Comparison of ENCODE assay signal across 16 mouse cellular contexts in genomic region chr15:96268610-96269009, GRCm38 (mm10).
"Had no signal": no experiment of that assay in that cellular context is flagged by ENCODE, and none has a peak within 500 bp of the region (broad histone marks: within the 10 kb centered on the region; RNA-seq: fewer than 3 reads in every experiment).

No protein-coding gene starts in this region.

- DNase-seq: kidney, adult 18-20 months; layer of hippocampus, postnatal 36 days; lung, adult 18-20 months; lung, postnatal 10 days; lung, postnatal 36 days; thymus, adult 18-20 months; thymus, postnatal 14 days; thymus, postnatal 4 days had no signal

- ATAC-seq: intestine, embryonic 15.5 days; midbrain, embryonic 13.5 days; midbrain, embryonic 16.5 days had no signal

- H3K9ac ChIP-seq: intestine, embryonic 15.5 days; liver, embryonic 14.5 days; lung, embryonic 15.5 days; midbrain, embryonic 13.5 days had no signal

- H3K27me3 ChIP-seq: intestine, embryonic 15.5 days; lung, embryonic 15.5 days; megakaryocyte, embryonic 14.5 days; midbrain, embryonic 13.5 days had no signal

- H3K4me2 ChIP-seq: intestine, embryonic 15.5 days; lung, embryonic 15.5 days; midbrain, embryonic 13.5 days had no signal

- H3K27ac ChIP-seq: intestine, embryonic 15.5 days; left cerebral cortex, adult 2 months; liver, embryonic 14.5 days; lung, embryonic 15.5 days; midbrain, embryonic 10.5 days; midbrain, embryonic 13.5 days had no signal

- H3K4me3 ChIP-seq: intestine, embryonic 15.5 days; left cerebral cortex, adult 2 months; lung, embryonic 15.5 days; midbrain, embryonic 10.5 days; midbrain, embryonic 13.5 days had no signal
